Mouse (Mus musculus) liver, adult 2 months (tissue): Measurements from ENCODE around the gene Atxn7l1.

Experiments
- CTCF ChIP-seq: fragments of 200-500 bp; IDR thresholded peaks from 2 replicates; pipeline ENCODE4 v1.5.1; 2011; ENCODE audit warnings: low read depth, low read length, control low read depth
- POLR2A ChIP-seq: fragments of 200-500 bp; IDR thresholded peaks from 2 replicates; pipeline ENCODE4 v1.6.1; 2011; ENCODE audit warnings: low read length, control low read depth; ENCODE audit not compliant: insufficient read depth; ENCODE audit errors: extremely low read depth

- no peak for TF ChIP-seq CTCF
- TF ChIP-seq POLR2A: no peak
Observed at GRCm38 (mm10) chr12:33403265-33403693, 255.8 kb downstream of the Atxn7l1 start.
